Mouse (Mus musculus): ENCODE measurements at regions not wholly inside any gene's neighbourhood (a gene's known extent, or its start where the extent isn't known, plus 50 kb on each side); places are given as distances from the start of the nearest gene placed in this dataset.

DNA sequence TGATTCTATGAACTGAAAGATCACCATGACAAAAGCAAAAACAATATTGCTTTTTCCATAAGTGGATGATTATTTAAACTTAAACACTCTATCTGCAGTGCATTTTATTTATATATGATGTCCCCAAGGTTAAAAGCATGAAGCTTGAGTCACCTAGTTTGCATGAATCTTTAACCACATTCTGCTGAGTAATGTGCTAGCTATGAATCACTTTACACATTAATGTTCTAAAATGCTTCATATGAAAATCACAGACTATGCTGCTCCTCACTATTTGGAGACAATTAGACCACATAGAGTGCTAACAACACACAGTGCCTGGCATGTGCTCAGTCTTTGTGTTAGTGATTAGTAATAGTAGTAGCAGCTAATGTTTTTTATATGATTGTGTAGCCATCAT, 185.6 kb upstream of the Cxxc4 start:
- ATAC-seq (replicated peaks; ENCODE audit: poor library complexity, severe bottlenecking) = no peak

- ATAC-seq (replicated peaks; ENCODE audit: poor library complexity, severe bottlenecking) = no peak
These were observed 153.8 kb upstream of the Cxxc4 start for GRCm38 (mm10) chr3:134082461-134082860.

- peak; percentile 67 for ATAC-seq (replicated peaks; ENCODE audit: poor library complexity, severe bottlenecking)
These were observed 136.7 kb upstream of the Cxxc4 start for GRCm38 (mm10) chr3:134099471-134100125.

DNA sequence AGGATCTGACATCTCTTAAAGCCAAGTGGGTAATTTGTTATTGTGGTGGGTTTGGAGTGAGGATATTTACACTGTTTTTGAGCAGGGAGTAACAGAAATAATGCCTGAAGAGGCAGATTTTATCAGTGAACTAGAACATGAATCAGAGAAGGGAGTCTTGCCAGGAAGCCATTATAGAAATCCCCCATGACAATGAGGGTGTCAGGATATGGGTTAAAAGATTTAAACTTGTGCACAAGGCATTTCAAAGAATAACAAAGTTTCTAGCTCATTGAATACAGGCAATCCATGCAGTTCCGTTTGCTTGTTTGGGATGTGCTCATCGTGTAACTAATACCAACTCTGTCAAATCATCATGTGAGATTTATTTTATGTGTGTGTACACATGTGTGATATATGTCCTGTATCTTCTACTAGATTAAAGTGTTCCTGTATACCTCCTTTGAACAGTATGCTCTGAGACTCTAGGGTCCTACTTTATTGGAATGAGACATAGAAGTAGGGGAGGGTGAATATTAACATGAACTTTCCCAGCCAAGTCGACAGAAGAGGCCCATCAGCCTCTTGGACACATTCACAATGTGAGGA, 134.0 kb upstream of the Cxxc4 start:
- ATAC-seq (replicated peaks; ENCODE audit: poor library complexity, severe bottlenecking) = no peak

GRCm38 (mm10) chr3:134104625-134105024, 131.7 kb upstream of the Cxxc4 start:
- ATAC-seq (replicated peaks; ENCODE audit: poor library complexity, severe bottlenecking) = no peak

DNA sequence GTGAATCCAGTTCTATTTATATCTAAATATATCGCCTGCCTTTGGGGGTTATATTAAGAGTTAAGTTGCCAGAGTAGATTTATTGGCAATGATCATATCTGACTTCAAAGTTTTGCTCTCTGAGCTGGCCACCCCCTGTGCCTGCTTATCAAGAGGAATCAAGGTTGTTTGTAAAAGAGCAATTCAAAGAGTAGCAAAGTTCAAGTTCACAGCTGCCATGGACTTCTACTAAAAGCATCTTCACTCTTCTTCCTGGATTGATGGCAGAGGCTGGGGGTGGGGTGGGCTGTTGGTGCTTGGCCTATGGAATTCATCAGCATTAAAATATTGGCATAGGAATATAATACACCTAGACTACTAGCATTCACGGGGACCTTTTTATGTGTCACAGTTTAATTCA, 131.2 kb upstream of the Cxxc4 start:
- no peak for ATAC-seq (replicated peaks; ENCODE audit: poor library complexity, severe bottlenecking)

GRCm38 (mm10) chr3:134105567-134105966, 130.7 kb upstream of the Cxxc4 start:
- ATAC-seq (replicated peaks; ENCODE audit: poor library complexity, severe bottlenecking) = no peak

GRCm38 (mm10) chr3:134114501-134114900, 121.8 kb upstream of the Cxxc4 start:
- no peak for ATAC-seq (replicated peaks; ENCODE audit: poor library complexity, severe bottlenecking)

GRCm38 (mm10) chr3:134115007-134115406, 121.3 kb upstream of the Cxxc4 start:
- no peak for ATAC-seq (replicated peaks; ENCODE audit: poor library complexity, severe bottlenecking)

DNA sequence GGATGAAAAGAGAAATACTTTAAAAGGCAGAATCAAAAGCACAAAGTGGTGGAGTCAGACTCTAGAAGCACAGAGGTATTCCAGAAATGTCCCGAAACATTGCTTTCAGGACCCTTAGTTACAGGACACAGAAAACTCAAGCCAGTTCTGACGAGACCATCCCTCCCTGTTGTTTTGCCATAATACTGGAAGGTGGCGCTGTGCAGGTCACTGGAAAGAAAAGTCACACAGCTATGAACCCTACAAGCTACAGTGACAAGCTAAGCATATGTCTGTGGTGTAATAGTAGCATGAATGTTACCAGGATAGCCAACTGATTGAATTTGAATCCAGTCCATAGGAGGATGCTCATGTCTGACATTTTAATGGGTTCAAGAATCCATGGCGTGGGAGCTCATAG, 117.4 kb upstream of the Cxxc4 start:
- ATAC-seq (replicated peaks; ENCODE audit: poor library complexity, severe bottlenecking) = no peak

GRCm38 (mm10) chr3:134124982-134125381, 111.3 kb upstream of the Cxxc4 start:
- no peak for ATAC-seq (replicated peaks; ENCODE audit: poor library complexity, severe bottlenecking)

DNA sequence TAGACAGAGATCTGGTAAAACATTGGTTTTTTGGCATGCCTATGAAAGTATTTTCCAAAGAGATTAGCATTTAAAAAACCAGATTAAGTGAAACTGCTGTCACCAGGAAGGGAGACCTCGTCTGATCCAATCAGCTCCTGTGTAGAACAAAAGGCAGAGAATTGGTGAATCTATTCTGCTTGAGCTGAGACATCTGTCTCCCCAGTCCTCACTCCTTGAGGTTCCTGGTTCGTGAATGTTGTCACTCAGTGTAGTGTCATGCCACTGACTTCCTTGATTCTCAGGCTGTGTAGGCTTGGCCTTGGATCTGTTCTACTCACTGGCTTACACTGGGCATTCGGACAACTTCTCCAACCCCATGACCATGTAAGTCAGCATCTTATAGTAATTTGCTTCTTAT, 105.9 kb upstream of the Cxxc4 start:
- ATAC-seq (replicated peaks; ENCODE audit: poor library complexity, severe bottlenecking) = no peak

GRCm38 (mm10) chr3:134145251-134145650, 91.0 kb upstream of the Cxxc4 start:
- no peak for ATAC-seq (replicated peaks; ENCODE audit: poor library complexity, severe bottlenecking)

DNA sequence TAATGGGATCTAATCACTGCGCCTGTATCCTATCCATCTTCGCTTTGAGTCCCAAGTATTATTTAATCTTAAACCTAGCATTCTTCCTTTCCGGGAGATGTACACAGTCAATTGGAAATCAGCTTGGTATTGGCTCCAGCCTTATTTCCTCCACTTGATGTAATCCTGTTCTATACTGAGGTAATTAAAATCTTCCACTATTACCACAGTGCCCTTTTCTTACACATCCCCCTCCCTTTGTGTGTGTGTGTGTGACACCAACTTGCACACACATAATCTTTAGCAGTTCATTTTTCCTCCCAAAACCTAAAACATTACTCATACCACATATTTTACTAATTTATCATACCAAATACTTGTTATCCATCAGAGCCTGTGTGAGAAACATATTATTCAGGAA, 90.3 kb upstream of the Cxxc4 start:
- ATAC-seq (replicated peaks; ENCODE audit: poor library complexity, severe bottlenecking) = no peak

DNA sequence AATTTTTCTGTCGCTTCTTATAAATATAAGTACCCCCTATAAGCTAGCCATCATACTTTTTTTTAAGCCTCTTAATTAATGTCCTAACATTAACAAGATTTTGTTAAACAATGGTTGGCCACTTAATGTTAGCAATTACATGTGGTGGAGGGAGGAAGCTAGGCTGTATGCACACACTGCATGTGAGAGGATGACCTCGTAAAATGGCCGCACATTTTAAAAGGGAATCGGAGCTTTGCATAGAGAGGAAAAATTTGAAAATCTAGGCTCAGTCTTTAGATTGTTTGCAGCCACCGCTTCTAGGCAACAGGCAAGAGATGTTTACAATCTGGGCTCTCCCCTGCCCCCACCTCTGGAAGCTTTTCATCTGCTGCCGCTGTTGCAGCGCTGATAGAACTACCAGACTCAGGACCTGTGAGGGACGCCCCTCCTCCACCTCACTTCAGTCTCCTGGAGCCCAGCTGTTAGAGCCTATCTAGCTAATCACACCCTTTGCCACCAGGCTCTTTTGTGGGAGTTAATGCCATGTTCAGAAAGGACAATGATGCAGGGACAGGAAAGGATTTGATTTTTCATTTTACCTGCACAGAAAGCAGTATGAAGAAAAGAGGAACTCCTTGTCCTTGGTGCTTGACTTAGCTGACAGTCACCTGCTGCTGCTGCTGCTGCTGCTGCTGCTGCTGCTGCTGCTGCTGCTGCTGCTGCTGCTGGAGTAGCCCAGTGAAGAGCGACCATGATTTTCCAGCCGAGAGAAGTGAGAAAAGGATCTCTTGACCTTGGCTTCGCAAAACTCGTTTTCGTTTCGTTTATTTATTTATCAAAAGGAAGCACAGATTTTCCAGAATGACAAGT, 89.7 kb upstream of the Cxxc4 start:
- ATAC-seq (replicated peaks; ENCODE audit: poor library complexity, severe bottlenecking) = no peak

- ATAC-seq (replicated peaks; ENCODE audit: poor library complexity, severe bottlenecking) = no peak
These were observed 74.0 kb upstream of the Cxxc4 start for GRCm38 (mm10) chr3:134162288-134162687.

GRCm38 (mm10) chr3:134169922-134170321, 66.4 kb upstream of the Cxxc4 start:
- ATAC-seq (replicated peaks; ENCODE audit: poor library complexity, severe bottlenecking) = no peak

DNA sequence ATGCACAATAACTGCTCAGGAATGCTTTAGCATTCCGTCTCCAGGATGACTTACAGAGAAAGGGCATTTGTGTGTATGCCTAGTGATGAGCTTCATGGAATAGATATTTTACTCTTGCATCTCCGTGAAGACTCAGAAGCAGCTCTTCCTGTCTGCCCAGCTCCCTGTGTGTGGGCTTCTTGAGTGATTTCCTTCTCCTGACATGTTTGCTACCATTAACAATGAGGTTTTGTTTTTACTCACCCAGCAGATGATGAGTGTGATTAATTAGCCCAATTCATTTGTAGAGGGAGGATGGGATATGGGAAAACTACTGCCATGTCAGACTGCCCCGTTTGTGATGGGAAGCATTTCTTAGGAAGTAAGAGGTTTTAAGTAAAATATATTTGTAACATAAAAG, 63.9 kb upstream of the Cxxc4 start:
- no peak for ATAC-seq (replicated peaks; ENCODE audit: poor library complexity, severe bottlenecking)

- no peak for ATAC-seq (replicated peaks; ENCODE audit: poor library complexity, severe bottlenecking)
These were observed 57.7 kb upstream of the Cxxc4 start for GRCm38 (mm10) chr3:134178491-134179054.

DNA sequence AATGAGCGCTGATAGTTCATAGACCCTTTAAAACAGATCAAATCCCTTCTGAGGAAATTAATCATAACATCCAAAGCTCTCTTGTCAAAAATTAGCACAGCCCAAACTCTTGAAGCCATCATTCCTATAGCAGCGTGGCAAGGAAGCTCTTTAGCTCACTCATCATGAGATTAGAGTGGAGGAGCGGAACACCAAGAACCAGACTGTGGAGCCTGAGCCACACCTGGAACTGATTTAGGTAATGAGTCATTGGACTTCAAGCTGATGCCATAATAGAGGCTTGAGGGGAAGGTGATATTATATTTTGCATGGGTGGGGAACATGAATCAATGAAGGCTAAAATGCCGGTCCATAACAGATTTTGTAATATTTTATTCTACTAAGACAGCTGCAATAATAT, 52.2 kb upstream of the Cxxc4 start:
- ATAC-seq (replicated peaks; ENCODE audit: poor library complexity, severe bottlenecking) = no peak
